Mouse (Mus musculus): ENCODE measurements at regions not wholly inside any gene's neighbourhood (a gene's known extent, or its start where the extent isn't known, plus 50 kb on each side); places are given as distances from the start of the nearest gene placed in this dataset.
"Not testable (repeated sequence)": the region's sequence is repeated elsewhere in the genome, so short reads cannot be mapped to it uniquely, and the experiment has no call there.

DNA sequence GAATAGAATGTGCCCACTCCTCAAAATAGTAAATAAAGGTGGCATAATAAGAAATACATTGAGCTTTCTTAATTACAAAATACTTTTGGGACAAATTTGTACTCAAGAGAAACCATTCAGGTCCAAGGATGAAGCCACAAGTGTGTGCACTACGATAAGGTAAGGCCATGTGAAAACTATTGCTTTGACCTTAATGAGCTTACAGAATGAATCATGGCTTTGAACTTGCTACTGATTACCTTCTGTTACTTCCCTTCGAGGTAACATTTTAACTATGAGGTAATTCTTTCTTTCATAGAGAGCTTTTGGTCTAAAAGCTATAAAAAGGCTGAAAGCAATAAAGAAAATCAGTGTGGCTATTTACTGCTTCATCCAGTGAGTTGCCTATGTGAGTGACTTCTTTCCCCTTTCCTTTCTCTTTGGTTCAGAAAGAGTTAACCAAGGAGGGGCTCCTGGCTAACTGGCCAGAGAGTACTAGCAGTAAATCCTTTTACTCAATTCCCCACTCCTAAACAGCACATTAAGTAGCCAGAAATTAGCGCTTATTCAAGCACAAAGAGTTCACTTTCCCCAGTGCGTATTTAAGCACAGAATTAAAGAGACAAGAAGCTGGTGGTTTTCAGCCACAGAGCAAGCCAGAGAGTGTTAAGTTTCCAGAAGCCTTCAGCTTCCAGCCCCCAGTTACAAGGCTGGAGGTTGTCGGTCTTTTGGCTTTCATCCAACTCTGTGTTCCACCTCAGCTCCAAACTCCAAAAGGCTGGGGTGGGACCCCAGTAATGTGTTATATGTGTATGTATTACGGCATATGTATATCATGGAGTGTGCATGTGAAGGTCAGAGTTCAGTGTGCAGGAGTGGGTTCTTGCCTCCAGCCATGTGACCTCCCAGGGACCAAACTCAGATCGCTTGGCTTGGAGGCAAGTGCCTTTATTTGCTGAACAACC lies 194.3 kb upstream of the Gm10131 start:
- DNase-seq (ENCODE audit: low spot score in 2 of 2): no peak

DNA sequence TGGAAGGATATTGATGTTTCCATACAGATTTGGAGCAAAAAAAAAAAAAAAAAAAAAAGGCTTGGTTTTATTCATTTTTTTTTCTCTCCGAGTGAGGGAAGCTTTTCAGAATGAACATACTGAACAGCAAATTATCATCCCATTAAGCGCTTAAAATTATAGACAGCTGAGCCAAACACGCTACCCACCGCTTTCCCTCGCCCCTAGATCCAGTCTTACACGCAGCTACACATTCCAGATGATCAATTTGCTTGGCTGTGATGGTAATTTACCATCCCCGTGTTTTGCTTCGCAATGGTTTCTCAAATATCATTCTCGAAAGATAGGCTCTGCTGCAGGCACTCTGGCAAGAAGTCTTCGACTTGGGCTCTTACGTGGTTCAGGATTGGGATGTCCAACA lies 192.3 kb upstream of the Gm10131 start:
- DNase-seq (ENCODE audit: low spot score in 2 of 2): no peak

DNA sequence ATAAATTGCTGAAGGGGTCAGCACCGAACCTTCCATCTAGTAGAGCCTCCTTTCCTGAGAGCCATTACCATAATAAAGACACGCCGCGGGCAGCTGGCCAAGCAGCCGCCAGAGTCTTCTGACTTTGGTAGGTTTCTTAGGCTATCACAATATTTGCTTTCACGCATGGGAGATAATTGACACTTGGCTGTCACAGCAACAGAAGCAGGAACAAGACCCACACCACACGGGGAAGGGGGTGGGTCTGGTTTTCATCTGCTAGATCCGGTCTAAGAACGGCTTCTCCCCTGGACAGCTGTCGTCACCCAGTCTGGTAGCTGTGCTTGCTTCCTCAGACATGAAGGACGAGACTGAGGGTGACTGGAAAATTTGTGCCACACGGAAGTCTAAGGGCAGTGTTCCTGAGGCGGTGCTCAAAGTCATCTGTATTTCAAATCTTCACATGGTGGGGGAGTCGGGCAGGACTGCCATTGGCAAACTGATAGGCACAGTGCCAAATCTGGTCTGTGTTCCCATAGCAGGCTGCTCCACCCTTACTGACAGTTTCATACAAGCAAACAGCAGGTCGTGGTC lies 188.9 kb upstream of the Gm10131 start:
- DNase-seq (ENCODE audit: low spot score in 2 of 2): no peak

DNA sequence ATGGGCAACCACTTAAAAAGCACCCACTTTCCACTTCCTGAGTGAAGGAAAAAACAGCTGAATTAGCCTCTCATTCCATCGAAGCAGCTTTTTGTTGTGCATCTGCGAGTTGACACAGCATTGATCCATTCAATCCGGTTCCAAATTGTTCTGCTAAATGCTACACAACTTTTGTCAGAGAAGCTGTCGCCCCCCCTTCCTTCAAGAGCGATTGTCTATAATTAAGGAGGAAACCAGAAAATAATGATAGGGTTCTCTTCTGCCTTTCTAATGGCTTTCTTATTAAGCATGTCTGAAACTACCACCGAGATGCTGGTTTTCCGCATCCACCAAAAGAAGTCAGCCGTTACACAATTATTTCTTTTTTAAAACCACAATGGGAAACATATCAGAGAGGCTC lies 183.2 kb upstream of the Gm10131 start:
- DNase-seq (ENCODE audit: low spot score in 2 of 2): no peak

DNA sequence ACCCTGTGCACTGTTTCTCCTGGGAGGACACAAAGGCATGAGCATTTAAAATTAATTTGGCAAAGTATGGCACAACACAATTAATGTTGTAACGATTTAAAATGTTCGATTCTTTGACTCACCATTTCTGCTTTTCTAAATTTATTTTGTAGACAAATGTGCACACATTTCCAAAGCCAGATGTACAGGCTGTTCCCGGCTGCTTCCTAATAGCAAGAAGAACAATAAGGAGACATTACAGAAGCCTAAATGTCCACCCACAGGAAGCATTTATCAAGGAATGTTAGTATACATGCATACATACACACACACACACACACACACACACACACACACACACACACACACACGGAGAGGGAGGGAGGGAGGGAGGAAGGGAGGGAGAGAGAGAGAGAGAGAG lies 179.1 kb upstream of the Gm10131 start:
- DNase-seq (ENCODE audit: low spot score in 2 of 2): no peak

DNA sequence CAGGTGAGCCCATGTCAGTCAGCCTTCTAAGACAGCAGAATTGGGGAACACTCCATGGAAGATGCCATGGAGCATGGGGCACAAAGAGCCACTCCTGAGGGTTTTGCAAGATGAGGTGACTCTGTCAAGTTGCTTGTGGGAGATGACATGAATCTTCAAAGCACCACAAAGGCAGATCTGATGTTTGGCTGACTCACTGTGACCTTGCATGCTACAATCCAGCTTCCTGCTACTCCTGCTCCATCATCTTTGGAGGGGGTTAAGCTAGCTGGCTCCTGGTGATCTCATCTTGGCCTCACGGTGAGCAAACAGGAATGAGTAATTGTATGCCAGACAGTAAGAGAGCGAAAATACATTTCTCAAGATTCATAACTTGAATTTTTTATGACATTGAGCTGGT lies 176.3 kb upstream of the Gm10131 start:
- no peak for DNase-seq (ENCODE audit: low spot score in 2 of 2)

DNA sequence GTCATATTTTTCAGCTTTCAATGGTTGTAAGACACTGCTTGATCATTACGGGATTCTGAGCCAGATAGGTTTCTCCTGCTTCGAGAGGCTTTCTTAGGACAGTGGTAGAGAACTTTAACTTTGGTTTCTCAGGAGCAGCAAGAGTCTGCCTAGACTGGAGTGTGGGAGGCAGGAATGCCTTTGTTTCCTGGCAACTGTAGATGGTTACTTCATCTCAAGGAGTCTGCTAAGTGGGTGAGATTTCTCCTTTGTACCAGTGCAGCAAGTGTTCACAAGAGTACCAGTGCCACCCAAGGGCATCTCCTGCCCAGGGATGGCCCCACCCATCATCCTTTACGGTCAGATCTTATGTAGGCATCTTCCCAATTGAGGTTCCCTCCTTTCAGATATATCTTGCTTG lies 173.0 kb upstream of the Gm10131 start:
- no peak for DNase-seq (ENCODE audit: low spot score in 2 of 2)

DNA sequence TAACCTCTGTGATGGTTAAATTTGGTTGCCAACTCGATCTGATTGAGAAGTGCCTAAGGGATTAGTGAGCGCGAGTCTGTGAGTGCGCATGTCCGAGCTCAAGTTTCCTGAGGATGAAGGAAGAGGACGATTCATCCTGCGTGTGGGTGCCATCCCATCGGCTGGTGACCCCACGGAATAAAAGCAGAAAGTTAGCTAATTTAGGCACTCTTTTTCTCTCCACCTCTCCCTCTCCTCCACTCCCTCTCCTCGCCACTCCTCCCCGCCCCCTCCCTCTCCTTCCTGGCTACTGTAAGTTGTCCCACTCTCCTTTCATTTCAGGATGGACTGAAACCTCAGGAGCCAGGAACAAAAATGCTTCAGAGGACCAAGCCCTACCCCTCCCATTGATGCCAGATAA lies 168.9 kb upstream of the Gm10131 start:
- DNase-seq (ENCODE audit: low spot score in 2 of 2): no peak

DNA sequence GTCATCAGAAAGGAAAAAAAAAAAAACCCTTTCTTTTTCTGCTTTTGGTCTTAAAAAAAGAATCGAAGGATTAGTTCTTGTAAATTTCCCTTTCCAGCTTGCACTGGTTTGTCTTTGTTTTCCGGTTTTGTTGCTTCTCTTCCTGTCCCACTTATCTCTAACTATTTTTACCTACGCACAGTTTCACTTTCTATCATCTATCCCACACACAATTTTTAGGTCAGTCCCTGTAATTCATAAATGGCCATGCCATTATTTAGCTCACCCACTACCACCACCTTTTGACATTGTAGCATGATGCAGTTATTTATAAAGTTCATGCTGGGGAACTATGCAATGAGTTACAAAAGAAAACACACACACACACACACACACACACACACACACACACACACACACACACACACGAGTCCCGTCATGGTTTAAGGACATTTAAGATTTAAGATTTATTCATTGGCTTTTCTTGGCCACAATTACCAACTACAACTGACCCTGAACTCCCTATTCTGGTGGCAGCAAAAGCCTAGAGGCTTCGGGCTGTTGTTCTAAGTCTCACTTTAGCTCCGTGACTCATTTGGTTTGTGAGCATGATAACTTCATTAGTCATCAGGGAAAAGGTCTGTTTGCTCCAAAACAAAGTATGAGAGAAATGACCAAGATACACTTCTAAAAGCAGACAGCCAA lies 164.6 kb upstream of the Gm10131 start:
- no peak for DNase-seq (ENCODE audit: low spot score in 2 of 2)

DNA sequence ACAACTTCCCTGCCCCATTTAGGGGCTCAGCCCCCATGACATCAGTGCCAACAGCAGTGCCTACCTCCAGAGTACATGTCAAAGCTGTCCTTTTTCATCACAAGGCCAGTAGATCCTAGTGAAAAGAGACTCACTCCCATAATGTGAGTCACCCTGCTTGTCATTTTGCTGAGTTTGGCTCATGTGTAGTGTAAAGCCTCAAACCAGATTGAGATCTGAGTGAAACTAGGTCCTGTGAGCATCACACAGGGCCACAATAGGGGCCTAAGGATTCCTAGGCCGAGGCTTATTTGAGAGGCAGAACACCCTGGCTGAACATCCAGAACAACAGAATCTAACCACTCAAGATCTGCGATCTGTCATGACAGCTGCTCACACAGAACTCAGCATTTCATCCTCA lies 163.3 kb upstream of the Gm10131 start:
- DNase-seq (ENCODE audit: low spot score in 2 of 2): not testable (repeated sequence)

DNA sequence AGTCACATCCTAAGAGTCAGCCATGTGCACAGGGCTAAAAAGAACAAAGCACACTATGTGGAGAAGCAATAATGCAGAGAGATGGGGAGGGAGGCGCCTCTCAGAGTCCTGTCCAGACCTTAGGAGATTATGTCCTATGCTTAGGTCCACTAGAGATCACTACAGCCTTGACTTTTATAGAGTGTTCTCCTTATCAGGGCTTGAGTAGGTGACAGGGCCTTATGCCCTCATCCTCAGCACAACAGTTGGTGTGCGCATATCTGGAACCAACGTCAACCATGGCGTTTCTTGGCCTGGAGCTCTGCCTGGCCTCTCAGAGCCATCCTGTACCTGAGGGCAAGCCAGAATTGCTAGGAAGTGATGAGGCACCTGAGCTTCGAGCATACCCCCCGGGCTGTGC lies 162.6 kb upstream of the Gm10131 start:
- no peak for DNase-seq (ENCODE audit: low spot score in 2 of 2)

DNA sequence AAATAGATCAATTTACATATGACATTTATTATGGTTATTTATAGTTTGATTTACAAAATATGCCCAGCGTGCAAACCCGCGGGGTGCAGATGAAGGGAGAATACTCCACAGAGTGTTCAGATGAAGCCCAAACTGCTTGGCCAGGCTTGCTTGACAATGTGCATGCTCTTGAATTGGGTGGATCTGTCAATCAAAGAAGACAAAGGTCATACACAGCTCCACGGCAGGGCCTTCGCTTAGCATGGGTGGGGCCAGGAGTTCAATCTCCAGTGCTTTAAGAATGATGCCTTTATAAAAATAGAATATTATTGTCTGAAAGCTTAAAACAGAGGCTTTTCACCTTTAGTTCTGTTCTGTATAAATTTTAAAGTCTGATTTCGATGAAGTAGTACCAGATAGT lies 158.3 kb upstream of the Gm10131 start:
- no peak for DNase-seq (ENCODE audit: low spot score in 2 of 2)

DNA sequence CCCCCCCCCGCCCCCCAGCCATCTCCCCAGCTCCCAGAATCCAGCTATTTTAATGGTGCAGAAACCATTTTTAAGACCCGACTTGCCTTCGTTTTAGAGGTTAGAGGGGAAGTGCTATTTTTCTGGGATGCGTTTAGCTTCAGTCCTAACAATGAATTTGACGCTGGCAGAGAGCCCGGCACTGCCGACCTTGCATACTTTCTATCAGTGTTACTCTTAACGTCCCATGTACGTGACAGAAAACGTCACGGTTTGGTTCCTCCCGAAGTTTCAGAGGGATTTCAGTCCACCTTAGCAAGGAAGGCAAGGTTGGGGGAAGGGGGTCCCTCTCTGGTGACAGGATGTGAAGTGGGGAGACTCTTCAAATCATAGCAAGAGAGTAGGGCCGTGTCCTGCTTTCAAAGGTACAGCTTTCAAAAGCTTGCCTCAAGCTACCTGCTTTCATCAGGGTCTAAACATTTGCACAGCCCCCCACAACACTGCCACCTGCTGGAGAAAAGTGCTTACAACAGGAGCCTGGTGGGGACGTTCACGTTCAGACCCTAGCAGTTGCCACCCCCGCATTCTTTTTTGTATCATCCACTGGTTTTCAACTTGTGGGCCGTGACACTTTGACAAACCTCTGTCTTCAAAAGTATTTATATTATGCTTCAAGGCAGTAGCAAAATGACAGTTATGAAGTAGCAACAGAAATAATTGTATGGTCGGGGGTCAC lies 157.4 kb upstream of the Gm10131 start:
- peak in 1 of 2 experiments; percentile 2 for DNase-seq (ENCODE audit: low spot score in 2 of 2)

DNA sequence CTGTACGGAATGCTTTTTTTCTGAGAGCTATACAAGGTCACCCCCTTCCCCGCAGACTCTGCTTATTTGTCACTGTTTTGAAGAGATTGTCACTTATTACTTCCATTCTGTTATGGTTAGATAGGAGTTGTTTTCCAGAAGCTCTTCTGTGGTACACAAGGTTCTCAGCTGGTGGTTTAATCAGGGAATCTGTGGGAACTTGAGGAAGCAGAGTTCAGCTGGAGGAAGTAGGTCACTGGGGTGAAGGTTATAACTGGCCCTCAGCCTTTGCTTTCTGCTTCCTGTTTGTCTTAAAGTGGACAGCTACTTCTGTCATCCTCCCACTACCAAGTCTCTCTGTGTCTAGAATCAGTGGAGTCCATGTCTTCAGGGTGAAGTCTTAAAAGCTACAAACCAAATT lies 143.4 kb upstream of the Gm10131 start:
- no peak for DNase-seq (ENCODE audit: low spot score in 2 of 2)

DNA sequence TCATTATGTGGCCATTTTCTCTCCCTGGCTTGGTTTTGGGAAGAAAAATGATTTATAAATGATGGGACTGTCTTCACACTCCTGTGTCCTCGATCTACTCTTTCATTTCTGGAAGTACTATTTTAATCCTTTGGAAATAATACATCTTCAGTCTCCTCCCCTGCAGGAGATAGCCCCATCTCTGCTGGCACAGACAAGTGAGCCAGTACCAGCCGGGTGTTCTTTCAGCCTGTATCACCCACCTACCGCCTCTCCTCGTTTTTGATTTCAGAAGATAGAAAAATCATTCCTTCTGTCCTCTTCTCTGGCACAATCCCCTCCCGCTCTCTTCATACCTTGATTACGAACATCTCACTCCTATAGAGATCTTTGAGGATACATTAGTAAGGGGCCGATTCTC lies 140.4 kb upstream of the Gm10131 start:
- DNase-seq (ENCODE audit: low spot score in 2 of 2): no peak

DNA sequence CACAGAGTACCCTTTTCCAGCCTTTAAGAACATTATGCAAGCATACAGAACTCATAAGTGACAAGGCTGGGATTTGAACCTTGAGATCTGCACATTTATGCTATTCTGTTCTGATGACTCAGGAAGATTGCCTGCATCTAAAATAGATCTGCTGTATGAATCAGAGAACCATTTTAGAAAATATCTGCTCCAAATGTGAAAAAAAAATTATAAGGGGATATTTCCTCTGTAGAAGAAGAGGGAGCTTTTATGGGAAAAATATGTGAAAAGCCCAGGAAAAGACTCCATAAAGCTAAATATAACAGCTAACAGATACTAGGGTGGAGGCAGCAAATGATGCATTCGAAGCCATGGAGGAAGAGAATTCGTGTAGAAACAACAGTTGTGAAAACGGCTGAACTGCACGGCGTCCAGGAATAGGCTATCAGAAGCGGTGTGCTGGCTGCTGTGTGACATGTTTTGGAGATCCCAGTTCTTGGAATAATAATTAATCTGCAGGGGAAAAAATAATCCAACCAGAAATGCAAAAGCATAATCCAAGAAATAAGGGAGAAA lies 127.9 kb upstream of the Gm10131 start:
- no peak for DNase-seq (ENCODE audit: low spot score in 2 of 2)

DNA sequence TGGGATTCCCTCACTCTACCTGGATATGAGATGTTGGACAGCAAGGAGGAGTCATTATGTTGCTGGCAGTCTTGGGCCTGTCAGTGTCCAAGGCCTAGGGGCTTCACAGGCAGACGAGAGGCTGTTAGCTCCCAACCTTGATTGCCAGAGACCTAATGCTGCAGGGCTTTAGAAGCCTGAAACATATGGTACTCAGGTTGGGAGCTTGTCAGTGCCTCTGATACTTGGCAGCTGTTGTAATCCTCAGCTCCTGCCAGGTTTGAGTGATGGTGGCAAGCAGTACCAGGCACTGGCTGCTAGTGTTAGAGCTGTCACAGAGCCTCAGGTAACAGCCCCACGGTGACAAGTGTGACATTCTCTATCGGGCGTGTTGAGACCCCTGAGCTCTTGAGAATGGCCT lies 122.2 kb upstream of the Gm10131 start:
- DNase-seq (ENCODE audit: low spot score in 2 of 2): no peak

DNA sequence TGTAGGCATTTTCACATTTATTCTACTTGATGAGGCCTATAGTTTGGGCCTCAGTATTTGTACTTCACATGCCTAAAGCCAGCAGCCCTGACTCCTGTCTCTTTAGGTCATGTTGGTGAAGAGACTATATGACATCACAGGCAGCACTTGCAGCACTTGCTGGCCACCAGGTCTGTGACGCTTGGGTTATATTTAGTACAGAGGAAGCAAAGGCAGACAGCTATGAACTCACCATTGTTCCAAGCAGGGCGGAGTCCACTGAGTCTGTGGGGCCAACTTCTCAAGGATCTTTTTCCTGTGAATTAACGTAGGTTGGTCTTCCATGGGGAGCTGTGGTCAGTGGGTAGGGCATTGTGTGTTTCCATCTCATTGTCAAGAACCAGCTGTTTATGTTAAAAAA lies 117.9 kb upstream of the Gm10131 start:
- peak; percentile 11 to 31 for DNase-seq (ENCODE audit: low spot score in 2 of 2)

DNA sequence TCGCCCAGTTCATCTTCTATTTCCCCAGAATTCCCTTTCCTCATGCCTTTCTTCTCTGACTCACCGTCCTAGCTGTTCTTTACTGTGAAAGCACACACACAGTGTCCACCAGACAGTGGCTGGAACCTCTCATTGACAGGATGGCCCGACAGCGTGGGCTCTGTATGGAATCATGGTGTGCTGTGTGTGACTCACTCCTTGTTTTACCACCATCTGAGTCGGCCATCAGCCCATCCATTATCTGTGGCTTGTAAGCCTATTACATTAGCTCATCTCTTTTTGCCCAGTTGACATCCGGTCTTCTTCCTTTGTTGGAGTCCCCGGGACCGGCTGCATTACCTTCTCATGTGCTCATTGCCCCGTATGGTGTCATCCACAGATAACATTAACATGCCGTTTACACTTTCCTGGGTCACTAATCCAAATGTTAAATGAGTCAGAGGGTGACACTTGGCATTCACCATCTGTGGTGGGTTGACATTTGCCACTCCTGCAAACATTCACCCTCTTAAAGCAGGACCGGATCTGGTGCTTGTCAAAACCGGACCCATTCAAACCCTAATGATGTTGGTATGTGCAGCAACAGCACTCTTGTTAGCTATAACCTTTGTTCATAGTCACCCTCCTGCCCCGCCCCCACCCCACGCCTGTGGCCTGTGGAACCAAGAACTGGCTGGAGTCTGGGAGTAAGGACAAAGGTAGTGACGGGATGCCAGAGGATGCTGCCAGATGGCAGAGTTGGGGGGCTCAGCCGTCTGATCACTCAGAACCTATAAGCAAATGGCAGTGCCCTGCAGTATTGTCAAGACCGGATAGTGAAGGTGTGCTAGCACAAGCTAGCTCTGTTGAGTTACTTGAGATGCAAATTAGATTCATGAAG lies 113.7 kb upstream of the Gm10131 start:
- no peak for DNase-seq (ENCODE audit: low spot score in 2 of 2)

DNA sequence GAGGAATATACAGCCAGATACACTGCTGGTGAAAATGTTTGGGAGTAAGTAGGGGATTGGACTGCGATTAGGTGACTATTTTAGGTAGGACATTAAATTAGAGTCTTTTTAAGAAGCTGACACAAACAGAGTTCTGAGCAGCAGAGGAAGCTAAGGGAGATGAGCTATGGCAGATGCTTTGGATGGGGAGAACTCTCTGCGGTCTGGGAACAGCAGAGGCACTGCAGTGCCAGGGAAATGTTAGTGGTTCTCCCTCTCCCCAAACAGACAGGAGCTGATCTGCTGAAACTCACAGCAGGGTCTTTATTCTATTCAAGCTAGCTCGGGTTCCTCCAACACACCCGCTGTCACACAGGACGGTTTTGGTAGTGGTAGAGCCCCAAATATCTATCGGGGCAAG lies 110.7 kb upstream of the Gm10131 start:
- no peak for DNase-seq (ENCODE audit: low spot score in 2 of 2)

All from natural killer cell, adult 2 months (primary cell).